Mouse (Mus musculus) heart, embryonic 11.5 days (tissue): ENCODE results near the gene Ly6g6d. TPM values are rescaled to one million over a fixed set of nuclear protein-coding genes. Genes with fewer than 3 reads are reported as not detected.

Experiments
- ATAC-seq: fragments of 200-750 bp; cut with Nextera tagmentation; replicated peaks from 2 replicates; pipeline ENCODE4 v1.8.0; 2017; ENCODE audit warnings: moderate library complexity; ENCODE audit not compliant: insufficient number of reproducible peaks, low FRiP score, low TSS enrichment
- H3K27ac ChIP-seq: fragments of 300-500 bp; sonication (generic); 2 replicates; pipeline ENCODE4 v1.5.1; 2014; ENCODE audit warnings: mild to moderate bottlenecking, low read depth, low read length
- H3K27me3 ChIP-seq: fragments of 300-500 bp; sonication (generic); 2 replicates; pipeline ENCODE4 v1.6.1; 2014; ENCODE audit warnings: mild to moderate bottlenecking, low read length, mixed read lengths; ENCODE audit not compliant: control insufficient read depth, insufficient read depth
- H3K36me3 ChIP-seq: fragments of 300-500 bp; sonication (generic); 2 replicates; pipeline ENCODE4 v1.6.1; 2014; ENCODE audit warnings: mild to moderate bottlenecking, low read length, moderate library complexity, mixed read lengths; ENCODE audit not compliant: control insufficient read depth, insufficient read depth
- H3K4me1 ChIP-seq: fragments of 300-500 bp; sonication (generic); 2 replicates; pipeline ENCODE4 v1.6.1; 2014; ENCODE audit warnings: low read length; ENCODE audit not compliant: control insufficient read depth, insufficient read depth
- H3K4me2 ChIP-seq: fragments of 300-500 bp; sonication (generic); 2 replicates; pipeline ENCODE4 v1.6.1; 2014; ENCODE audit warnings: mild to moderate bottlenecking, moderate library complexity
- H3K4me3 ChIP-seq: fragments of 300-500 bp; sonication (generic); 2 replicates; pipeline ENCODE4 v1.5.1; 2014; ENCODE audit warnings: low read depth, low read length
- H3K9ac ChIP-seq: fragments of 300-500 bp; sonication (generic); 2 replicates; pipeline ENCODE4 v1.6.1; 2014; ENCODE audit warnings: mild to moderate bottlenecking, low read depth, low read length, moderate library complexity
- H3K9me3 ChIP-seq: fragments of 300-500 bp; sonication (generic); replicated peaks from 2 replicates; pipeline ENCODE4 v1.6.1; 2016; ENCODE audit warnings: low read length; ENCODE audit not compliant: control insufficient read depth
- WGBS: fragments of 180-500 bp; shearing (Covaris S2); extraction: QIAGEN DNeasy Blood & Tissue Kit; methylation state at CpG from one replicate; pipeline ENCODE4 v1.1.7; 2014; ENCODE audit not compliant: insufficient replicate concordance; 5-methylcytosine and 5-hydroxymethylcytosine counted together
- polyA plus RNA-seq: library from polyadenylated mRNA; unstranded; fragments of >200 nt; fragmentation: Nextera tagmentation; extraction: Ambion mirVana; gene quantifications from 2 replicates; pipeline ENCODE4 v1.2.1, GENCODE M21; 2014

The Ly6g6d gene
- polyA plus RNA-seq, 1 experiment from 2014 or later = 2.0 TPM

GRCm38 (mm10) chr17:35104079-35104478 is 26.2 kb upstream of the Ly6g6d start:
- Histone ChIP-seq H3K4me3 (no peak overlapping the region), H3K36me3 (peaks cover 13% of the 10 kb centered on the region), H3K27me3 (no peaks in the 10 kb centered on the region), H3K9me3 (no peaks in the 10 kb centered on the region), H3K27ac (no peak overlapping the region), H3K4me1 (peaks cover 10% of the 10 kb centered on the region), H3K4me2 (no peak overlapping the region), H3K9ac (no peak overlapping the region)
- WGBS = 79% methylated on average over 7 of the region's 7 CpGs
- no peak for ATAC-seq

- H3K4me2 ChIP-seq = no peak overlapping the region
- no peak overlapping the region for H3K4me3 ChIP-seq
- H3K9me3 ChIP-seq = no peaks in the 10 kb centered on the region
- no peaks in the 10 kb centered on the region for H3K27me3 ChIP-seq
- no peak for ATAC-seq
- peaks cover 10% of the 10 kb centered on the region for H3K4me1 ChIP-seq
- no peak overlapping the region for H3K27ac ChIP-seq
- H3K9ac ChIP-seq = no peak overlapping the region
- peaks cover 14% of the 10 kb centered on the region for H3K36me3 ChIP-seq
- 60% methylated on average over 6 of the region's 6 CpGs for WGBS
Observed at GRCm38 (mm10) chr17:35103221-35103690, 25.4 kb upstream of the Ly6g6d start.

GRCm38 (mm10) chr17:35102299-35102698 is 24.4 kb upstream of the Ly6g6d start:
- Histone ChIP-seq H3K4me1 (peaks cover 10% of the 10 kb centered on the region), H3K9me3 (no peaks in the 10 kb centered on the region), H3K4me2 (no peak overlapping the region), H3K36me3 (peaks cover 18% of the 10 kb centered on the region), H3K27ac (no peak overlapping the region), H3K4me3 (no peak overlapping the region), H3K9ac (no peak overlapping the region), H3K27me3 (no peaks in the 10 kb centered on the region)
- WGBS = 71% methylated on average over 8 of the region's 8 CpGs
- no peak for ATAC-seq

- Histone ChIP-seq H3K4me1 (peaks cover 10% of the 10 kb centered on the region), H3K36me3 (peaks cover 21% of the 10 kb centered on the region)
- 84% methylated on average over 11 of the region's 11 CpGs for WGBS
Observed at GRCm38 (mm10) chr17:35101161-35101560, 23.3 kb upstream of the Ly6g6d start.

GRCm38 (mm10) chr17:35100196-35100765 is 22.4 kb upstream of the Ly6g6d start:
- no peak overlapping the region for H3K4me2 ChIP-seq
- 56% methylated on average over 10 of the region's 10 CpGs for WGBS
- no peak for ATAC-seq

More at GRCm38 (mm10) chr17:35101161-35101560, 23.3 kb upstream of the Ly6g6d start:
- Histone ChIP-seq H3K9me3 (no peaks in the 10 kb centered on the region), H3K4me2 (no peak overlapping the region), H3K27me3 (no peaks in the 10 kb centered on the region), H3K27ac (no peak overlapping the region), H3K9ac (no peak overlapping the region), H3K4me3 (no peak overlapping the region)
- ATAC-seq = no peak

GRCm38 (mm10) chr17:35097164-35097655 is 19.3 kb upstream of the Ly6g6d start:
- Histone ChIP-seq H3K27ac (no peak overlapping the region), H3K36me3 (peaks cover 29% of the 10 kb centered on the region), H3K4me3 (no peak overlapping the region), H3K9ac (no peak overlapping the region), H3K4me2 (no peak overlapping the region), H3K27me3 (no peaks in the 10 kb centered on the region), H3K9me3 (no peaks in the 10 kb centered on the region), H3K4me1 (peaks cover 4% of the 10 kb centered on the region; the same call in 1 of the 2 replicates)
- WGBS = 87% methylated on average over 12 of the region's 12 CpGs
- no peak for ATAC-seq

More at GRCm38 (mm10) chr17:35100196-35100765, 22.4 kb upstream of the Ly6g6d start:
- peaks cover 22% of the 10 kb centered on the region for H3K36me3 ChIP-seq
- no peaks in the 10 kb centered on the region for H3K9me3 ChIP-seq
- no peak overlapping the region for H3K27ac ChIP-seq
- H3K27me3 ChIP-seq = no peaks in the 10 kb centered on the region
- H3K4me1 ChIP-seq = peaks cover 10% of the 10 kb centered on the region
- H3K9ac ChIP-seq = no peak overlapping the region
- H3K4me3 ChIP-seq = no peak overlapping the region

GRCm38 (mm10) chr17:35096597-35096996 is 18.7 kb upstream of the Ly6g6d start:
- Histone ChIP-seq H3K27ac (no peak overlapping the region), H3K36me3 (peaks cover 29% of the 10 kb centered on the region), H3K4me2 (no peak overlapping the region), H3K9me3 (no peaks in the 10 kb centered on the region), H3K4me3 (no peak overlapping the region), H3K4me1 (peaks cover 3% of the 10 kb centered on the region; the same call in 1 of the 2 replicates), H3K27me3 (no peaks in the 10 kb centered on the region), H3K9ac (no peak overlapping the region)
- WGBS = 80% methylated on average over 12 of the region's 12 CpGs
- no peak for ATAC-seq

- Histone ChIP-seq H3K27ac (no peak overlapping the region), H3K36me3 (peaks cover 26% of the 10 kb centered on the region), H3K27me3 (no peaks in the 10 kb centered on the region), H3K4me3 (no peak overlapping the region), H3K4me1 (peaks cover 12% of the 10 kb centered on the region), H3K9me3 (no peaks in the 10 kb centered on the region), H3K9ac (no peak overlapping the region), H3K4me2 (no peak overlapping the region)
- WGBS = 81% methylated on average over 15 of the region's 15 CpGs
- ATAC-seq = no peak
Observed at GRCm38 (mm10) chr17:35094475-35095365, 16.9 kb upstream of the Ly6g6d start.
